Mouse (Mus musculus): Measurements from ENCODE around the gene Rfc2.
A peak's percentile ranks its signal among the peaks of the same experiment; 100 is the strongest.

The Rfc2 gene

GRCm38 (mm10) chr5:134581146-134581545 lies at the start of gene Rfc2:
Gene Rfc2, plus strand, starts transcription at chr5:134581366.
- no peak for DNase-seq (ENCODE audit: low read depth)

GRCm38 (mm10) chr5:134531585-134531984 lies 49.6 kb upstream of the Rfc2 start:
- no peak for DNase-seq (ENCODE audit: low read depth)

GRCm38 (mm10) chr5:134532417-134532816 lies 48.7 kb upstream of the Rfc2 start:
- DNase-seq (ENCODE audit: low read depth) = no peak

DNA sequence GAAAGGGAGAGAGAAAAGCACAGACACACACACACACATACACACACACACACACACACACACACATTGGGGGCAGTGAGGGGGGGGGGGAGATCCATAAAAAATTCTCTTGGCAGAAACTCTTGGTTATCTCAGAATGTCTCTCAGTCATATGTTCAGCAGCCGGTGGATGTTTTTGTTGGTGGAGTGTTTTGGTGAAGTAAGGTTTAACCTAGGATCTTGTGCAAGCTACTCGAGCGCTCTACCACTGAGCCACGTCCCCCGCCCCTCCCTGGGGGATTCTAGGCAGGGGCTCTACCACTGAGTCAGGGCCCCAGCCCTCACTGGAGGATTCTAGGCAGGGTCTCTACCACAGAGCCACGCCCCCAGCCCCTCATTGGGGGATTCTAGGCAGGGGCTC lies 45.1 kb upstream of the Rfc2 start:
- DNase-seq (ENCODE audit: low read depth) = no peak

- DNase-seq (ENCODE audit: low read depth) = peak; percentile 82
These were observed 41.3 kb upstream of the Rfc2 start for GRCm38 (mm10) chr5:134539891-134540290.

DNA sequence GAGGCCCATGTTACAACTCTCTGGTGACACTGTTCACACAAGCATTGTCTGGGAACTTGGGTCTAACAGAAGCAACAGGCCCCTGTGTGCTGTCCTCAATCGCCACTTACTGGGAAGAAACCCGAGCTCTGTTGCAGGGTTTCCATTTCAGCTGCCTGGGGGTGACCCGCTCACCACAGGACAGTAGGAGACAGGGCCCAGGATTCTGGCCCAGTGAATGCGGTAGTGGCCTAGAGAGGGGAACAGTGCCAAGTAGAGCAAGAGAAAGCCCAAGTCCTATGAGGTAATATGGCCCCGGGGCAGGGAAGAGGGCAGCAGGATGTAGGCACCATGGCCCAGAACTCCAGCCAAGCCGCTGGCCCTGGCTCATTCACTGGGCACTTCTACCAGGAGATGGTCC lies 40.3 kb upstream of the Rfc2 start:
- peak; percentile 18 for DNase-seq (ENCODE audit: low read depth)

DNA sequence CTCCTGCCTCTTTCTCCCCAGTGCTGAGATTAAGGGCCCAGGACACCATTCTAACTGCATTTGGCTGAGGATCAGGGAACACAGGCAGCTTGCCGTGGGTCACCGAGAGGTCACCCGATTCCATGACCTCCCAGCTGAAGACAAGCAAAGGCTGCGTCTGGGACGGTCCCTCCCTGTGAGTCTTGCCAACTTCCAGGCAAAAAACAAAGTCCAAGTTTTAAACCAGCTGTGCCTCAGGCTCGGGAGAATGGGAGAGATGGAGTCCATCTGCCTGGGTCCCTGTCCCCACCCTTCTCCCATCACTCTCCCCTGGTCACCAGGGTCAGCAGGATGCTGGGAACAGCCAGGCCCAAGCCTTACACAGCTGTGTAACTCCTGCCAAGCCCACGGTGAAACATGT lies 39.5 kb upstream of the Rfc2 start:
- DNase-seq (ENCODE audit: low read depth) = no peak

GRCm38 (mm10) chr5:134544516-134545241 lies 36.5 kb upstream of the Rfc2 start:
- DNase-seq (ENCODE audit: low read depth) = peak; percentile 62

- DNase-seq (ENCODE audit: low read depth) = peak; percentile 33
These were observed 35.9 kb upstream of the Rfc2 start for GRCm38 (mm10) chr5:134545242-134545629.

DNA sequence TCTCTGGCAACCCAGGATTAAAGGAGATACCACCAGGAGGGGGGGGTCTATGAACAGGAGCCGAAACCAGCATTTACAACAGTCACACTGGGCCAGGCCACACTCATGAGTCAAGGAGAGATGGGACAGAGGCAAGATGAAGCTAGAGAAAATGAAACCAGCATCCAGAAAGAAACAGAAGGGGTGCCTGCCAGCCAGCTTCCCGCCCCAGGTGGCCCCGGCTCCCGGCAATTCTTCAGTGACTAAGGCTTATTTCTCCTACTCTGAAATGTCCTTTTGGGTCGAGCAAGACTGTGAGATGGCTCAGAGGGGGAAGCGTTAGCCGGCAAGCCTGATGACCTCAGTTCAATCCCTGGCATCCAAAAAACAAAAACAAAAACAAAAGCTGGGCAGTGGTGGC lies 34.4 kb upstream of the Rfc2 start:
- no peak for DNase-seq (ENCODE audit: low read depth)

- DNase-seq (ENCODE audit: low read depth) = no peak
These were observed 32.9 kb upstream of the Rfc2 start for GRCm38 (mm10) chr5:134548306-134548705.

GRCm38 (mm10) chr5:134549640-134550168 lies 31.5 kb upstream of the Rfc2 start:
- DNase-seq (ENCODE audit: low read depth) = no peak

GRCm38 (mm10) chr5:134550836-134551232 lies 30.3 kb upstream of the Rfc2 start:
- no peak for DNase-seq (ENCODE audit: low read depth)

- DNase-seq (ENCODE audit: low read depth) = peak; percentile 73
These were observed 29.7 kb upstream of the Rfc2 start for GRCm38 (mm10) chr5:134551233-134552109.

GRCm38 (mm10) chr5:134552110-134552972 lies 28.8 kb upstream of the Rfc2 start, which contains the start of gene Clip2:
Gene Clip2, minus strand, starts transcription at chr5:134552434.
- DNase-seq (ENCODE audit: low read depth) = peak; percentile 99

DNA sequence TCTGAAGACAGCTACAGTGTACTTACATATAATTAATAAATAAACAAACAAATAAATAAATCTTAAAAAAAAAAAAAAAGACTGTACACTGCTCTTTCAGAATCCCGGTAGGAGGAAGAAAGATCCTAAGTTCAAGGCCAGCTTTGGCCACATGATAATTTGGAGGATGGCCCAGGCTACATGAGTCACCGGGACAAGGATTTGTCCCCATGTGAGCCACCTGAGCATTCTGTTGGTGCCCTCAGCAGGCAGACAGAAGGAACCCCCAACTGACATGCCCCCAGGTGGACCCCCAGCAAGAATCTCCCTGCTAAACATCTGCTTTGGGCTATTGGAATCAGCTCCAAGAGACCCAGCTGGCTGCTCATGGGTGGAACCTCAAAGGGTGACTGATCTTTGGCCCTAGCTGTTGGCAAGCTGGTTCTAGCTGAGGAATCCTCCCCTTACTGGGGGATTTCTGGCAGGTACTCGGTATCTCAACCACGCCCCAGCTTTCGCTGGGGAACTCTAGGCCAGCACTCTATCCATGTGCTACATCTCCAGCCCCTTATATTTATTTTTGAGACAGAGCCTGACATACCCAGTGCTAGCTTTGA lies 27.1 kb upstream of the Rfc2 start:
- no peak for DNase-seq (ENCODE audit: low read depth)

DNA sequence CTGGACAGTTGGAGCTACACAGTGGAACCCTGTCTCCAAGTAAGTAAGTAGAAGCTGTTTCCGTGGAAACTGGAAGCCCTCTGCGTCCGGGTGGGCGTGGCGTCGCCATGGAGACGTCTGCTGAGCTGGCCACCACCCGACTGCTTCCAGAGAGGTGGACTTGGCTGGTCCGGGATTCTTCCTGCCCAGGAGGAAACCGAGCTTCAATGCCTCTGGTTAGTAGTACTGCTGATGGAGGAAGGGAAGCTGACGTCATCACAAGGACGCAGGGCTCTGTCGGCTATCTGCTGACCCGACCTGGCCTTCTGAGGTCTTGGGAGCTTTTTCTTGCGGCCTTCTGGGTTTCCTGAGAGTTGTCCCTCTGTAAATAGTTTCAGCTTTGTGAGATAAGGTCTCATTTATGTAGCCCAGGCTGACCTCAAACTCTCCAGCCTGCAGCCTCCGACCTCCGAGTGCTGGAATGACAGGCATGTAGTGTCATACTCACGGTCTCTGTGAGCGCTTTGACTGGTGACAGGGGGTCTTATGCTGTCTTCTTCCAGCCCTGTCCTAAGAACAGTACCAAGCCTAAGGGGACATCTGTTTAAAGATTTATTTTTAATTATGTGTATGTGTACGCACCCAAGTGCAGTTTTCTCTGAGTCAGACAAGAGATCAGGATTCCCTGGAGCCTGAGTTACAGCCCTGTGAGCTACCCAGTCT lies 25.6 kb upstream of the Rfc2 start:
- peak; percentile 82 for DNase-seq (ENCODE audit: low read depth)

- DNase-seq (ENCODE audit: low read depth) = no peak
These were observed 21.1 kb upstream of the Rfc2 start, which contains the start of gene Syna for GRCm38 (mm10) chr5:134560071-134560449. Gene Syna, minus strand, starts transcription at chr5:134560171.

- no peak for DNase-seq (ENCODE audit: low read depth)
These were observed 20.6 kb upstream of the Rfc2 start for GRCm38 (mm10) chr5:134560450-134561171.

- DNase-seq (ENCODE audit: low read depth) = no peak
These were observed 16.9 kb upstream of the Rfc2 start for GRCm38 (mm10) chr5:134564272-134564671.

All from NIH3T3 (cell line).